Mouse (Mus musculus): Measurements from ENCODE around the gene Mfng. TPM values are rescaled to one million over a fixed set of nuclear protein-coding genes. Genes with fewer than 3 reads are reported as not detected.

The Mfng gene
- polyA plus RNA-seq, 1 experiment from 2014 or later: 7.2 TPM

- Histone ChIP-seq H3K27me3 (replicated peaks; ENCODE audit: control insufficient read depth, insufficient read depth, low read length) (peaks cover 49% of the 10 kb centered on the region), H3K4me2 (replicated peaks; ENCODE audit: low read depth) (no peak overlapping the region), H3K27ac (ENCODE audit: low read depth, low read length) (no peak overlapping the region), H3K36me3 (ENCODE audit: control insufficient read depth, insufficient read depth) (no peaks in the 10 kb centered on the region), H3K9ac (ENCODE audit: low read depth, low read length) (no peak overlapping the region), H3K9me3 (ENCODE audit: control insufficient read depth) (no peaks in the 10 kb centered on the region), H3K4me1 (replicated peaks; ENCODE audit: control insufficient read depth, insufficient read depth, low read length) (no peaks in the 10 kb centered on the region), H3K4me3 (ENCODE audit: low read depth, low read length) (no peak overlapping the region)
- 81% methylated on average over 7 of the region's 7 CpGs for WGBS
- TF ChIP-seq CTCF (IDR thresholded peaks at IDR 0.05; ENCODE audit: low read depth): no peak
- no peak for ATAC-seq
These were observed 59.5 kb downstream of the Mfng start for GRCm38 (mm10) chr15:78713751-78714150.

DNA sequence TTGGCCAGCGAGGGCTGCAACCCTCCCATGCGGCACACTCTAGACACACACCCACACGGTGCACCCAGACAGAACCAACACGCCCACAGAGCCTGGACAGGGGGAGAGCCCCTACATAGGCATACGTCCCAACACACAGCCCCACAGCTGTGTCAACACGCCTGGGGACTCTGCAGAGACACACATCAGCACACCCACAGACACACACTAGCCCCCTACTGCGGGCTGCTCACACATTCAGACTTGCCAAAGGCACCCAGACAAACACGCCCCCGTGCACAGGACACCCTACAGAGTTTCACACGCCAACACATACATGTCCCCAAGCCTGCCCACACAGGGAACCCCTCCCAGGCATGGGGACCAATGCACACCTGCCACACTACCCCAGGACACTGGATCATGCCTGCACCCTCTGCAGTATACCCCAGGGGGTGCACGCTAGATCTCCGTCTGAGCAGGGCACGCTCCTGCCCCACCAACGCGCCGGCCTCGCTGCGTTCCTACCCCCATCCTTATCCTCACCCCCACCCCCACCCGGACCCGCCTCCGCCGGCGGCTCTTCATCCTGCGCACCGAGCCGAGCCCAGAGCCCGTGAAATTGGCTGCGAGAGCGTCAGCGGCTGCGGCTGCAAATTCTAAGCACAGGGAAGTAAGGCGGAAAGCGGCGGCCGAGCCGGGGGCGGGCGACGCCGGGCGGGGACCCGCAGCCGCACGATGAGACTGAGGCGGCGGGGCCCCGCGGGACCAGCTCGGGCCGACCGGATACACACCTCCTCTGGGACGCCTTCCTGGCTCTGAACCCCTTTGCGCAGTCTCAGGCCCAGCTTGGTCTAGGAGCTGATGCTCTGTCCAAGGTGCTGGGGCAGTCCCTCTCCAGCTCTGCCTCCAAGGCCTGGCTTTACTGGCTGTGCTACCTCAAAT is 60.7 kb downstream of the Mfng start:
- no peaks in the 10 kb centered on the region for H3K36me3 ChIP-seq (ENCODE audit: control insufficient read depth, insufficient read depth)
- peaks cover 37% of the 10 kb centered on the region for H3K27me3 ChIP-seq (replicated peaks; ENCODE audit: control insufficient read depth, insufficient read depth, low read length)
- no peak overlapping the region for H3K27ac ChIP-seq (ENCODE audit: low read depth, low read length)
- 9% methylated on average over 51 of the region's 53 CpGs for WGBS
- H3K4me3 ChIP-seq (ENCODE audit: low read depth, low read length): no peak overlapping the region
- H3K9ac ChIP-seq (ENCODE audit: low read depth, low read length): no peak overlapping the region
- no peak for TF ChIP-seq CTCF (IDR thresholded peaks at IDR 0.05; ENCODE audit: low read depth)
- ATAC-seq: no peak
- no peaks in the 10 kb centered on the region for H3K4me1 ChIP-seq (replicated peaks; ENCODE audit: control insufficient read depth, insufficient read depth, low read length)
- no peaks in the 10 kb centered on the region for H3K9me3 ChIP-seq (ENCODE audit: control insufficient read depth)
- H3K4me2 ChIP-seq (replicated peaks; ENCODE audit: low read depth): no peak overlapping the region; the same call in 1 of the 2 replicates

GRCm38 (mm10) chr15:78711935-78712334 is 61.3 kb downstream of the Mfng start:
- no peak for TF ChIP-seq CTCF (IDR thresholded peaks at IDR 0.05; ENCODE audit: low read depth)
- no peaks in the 10 kb centered on the region for H3K9me3 ChIP-seq (ENCODE audit: control insufficient read depth)
- no peak overlapping the region for H3K9ac ChIP-seq (ENCODE audit: low read depth, low read length)
- H3K4me3 ChIP-seq (ENCODE audit: low read depth, low read length): no peak overlapping the region
- no peak overlapping the region for H3K4me2 ChIP-seq (replicated peaks; ENCODE audit: low read depth)
- H3K27me3 ChIP-seq (replicated peaks; ENCODE audit: control insufficient read depth, insufficient read depth, low read length): peaks cover 33% of the 10 kb centered on the region
- no peaks in the 10 kb centered on the region for H3K36me3 ChIP-seq (ENCODE audit: control insufficient read depth, insufficient read depth)
- no peak for ATAC-seq
- H3K4me1 ChIP-seq (replicated peaks; ENCODE audit: control insufficient read depth, insufficient read depth, low read length): no peaks in the 10 kb centered on the region
- no peak overlapping the region for H3K27ac ChIP-seq (ENCODE audit: low read depth, low read length)
- 74% methylated on average over 7 of the region's 7 CpGs for WGBS

DNA sequence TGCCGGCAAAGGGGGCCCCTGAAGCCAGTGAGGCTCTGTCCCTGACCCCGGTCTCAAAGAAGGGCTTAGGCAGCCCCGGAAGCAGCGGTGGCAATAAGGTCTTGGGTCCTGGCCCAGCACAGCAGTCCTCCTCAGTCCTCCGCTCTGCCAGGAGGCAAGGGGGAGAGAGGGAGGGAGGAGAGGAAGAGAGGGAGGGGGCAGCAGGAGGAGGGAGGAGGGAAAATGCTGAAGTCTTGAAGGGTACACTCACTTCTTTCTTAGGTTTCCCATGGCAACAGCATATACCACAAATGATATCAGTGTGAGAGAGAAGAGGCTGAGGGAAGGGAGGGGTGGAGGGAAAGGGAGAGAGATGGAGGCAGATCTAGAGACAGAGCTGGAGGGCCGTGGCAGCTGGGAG is 62.6 kb downstream of the Mfng start:
- Histone ChIP-seq H3K9ac (ENCODE audit: low read depth, low read length) (no peak overlapping the region), H3K27me3 (replicated peaks; ENCODE audit: control insufficient read depth, insufficient read depth, low read length) (peaks cover 30% of the 10 kb centered on the region), H3K36me3 (ENCODE audit: control insufficient read depth, insufficient read depth) (no peaks in the 10 kb centered on the region), H3K4me2 (replicated peaks; ENCODE audit: low read depth) (no peak overlapping the region), H3K4me1 (replicated peaks; ENCODE audit: control insufficient read depth, insufficient read depth, low read length) (no peaks in the 10 kb centered on the region), H3K27ac (ENCODE audit: low read depth, low read length) (no peak overlapping the region), H3K9me3 (ENCODE audit: control insufficient read depth) (no peaks in the 10 kb centered on the region), H3K4me3 (ENCODE audit: low read depth, low read length) (no peak overlapping the region)
- no peak for TF ChIP-seq CTCF (IDR thresholded peaks at IDR 0.05; ENCODE audit: low read depth)
- ATAC-seq: no peak
- WGBS: 43% methylated on average over 6 of the region's 6 CpGs

DNA sequence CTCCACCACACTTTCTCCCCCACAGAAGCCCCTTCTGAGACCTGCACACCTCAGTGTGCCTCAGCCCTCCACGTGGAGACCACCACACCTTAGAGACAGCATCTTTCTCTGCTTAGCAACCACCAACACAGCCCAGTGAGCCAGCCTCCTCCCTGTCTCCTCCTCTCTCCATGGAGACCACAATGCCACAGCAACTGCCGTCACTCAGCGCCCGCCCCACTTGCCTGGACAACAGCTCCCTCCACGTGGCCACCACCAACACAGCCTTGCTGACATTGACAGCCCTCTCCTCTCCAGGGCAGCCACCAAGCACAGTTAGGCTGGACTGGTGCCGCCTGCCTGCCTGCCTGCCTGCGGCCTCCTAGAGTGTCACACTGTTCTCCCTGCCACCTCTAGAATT is 63.5 kb downstream of the Mfng start:
- Histone ChIP-seq H3K4me3 (ENCODE audit: low read depth, low read length) (no peak overlapping the region), H3K27me3 (replicated peaks; ENCODE audit: control insufficient read depth, insufficient read depth, low read length) (peaks cover 22% of the 10 kb centered on the region), H3K4me1 (replicated peaks; ENCODE audit: control insufficient read depth, insufficient read depth, low read length) (no peaks in the 10 kb centered on the region), H3K36me3 (ENCODE audit: control insufficient read depth, insufficient read depth) (no peaks in the 10 kb centered on the region), H3K9me3 (ENCODE audit: control insufficient read depth) (no peaks in the 10 kb centered on the region), H3K27ac (ENCODE audit: low read depth, low read length) (no peak overlapping the region), H3K9ac (ENCODE audit: low read depth, low read length) (no peak overlapping the region), H3K4me2 (replicated peaks; ENCODE audit: low read depth) (no peak overlapping the region)
- 30% methylated on average over 7 of the region's 7 CpGs for WGBS
- no peak for TF ChIP-seq CTCF (IDR thresholded peaks at IDR 0.05; ENCODE audit: low read depth)
- ATAC-seq: no peak

- H3K4me1 ChIP-seq (replicated peaks; ENCODE audit: control insufficient read depth, insufficient read depth, low read length): no peaks in the 10 kb centered on the region
- TF ChIP-seq CTCF (IDR thresholded peaks at IDR 0.05; ENCODE audit: low read depth): no peak
- no peak overlapping the region for H3K4me2 ChIP-seq (replicated peaks; ENCODE audit: low read depth)
- H3K9me3 ChIP-seq (ENCODE audit: control insufficient read depth): no peaks in the 10 kb centered on the region
- no peak overlapping the region for H3K9ac ChIP-seq (ENCODE audit: low read depth, low read length)
- H3K36me3 ChIP-seq (ENCODE audit: control insufficient read depth, insufficient read depth): no peaks in the 10 kb centered on the region
- H3K27ac ChIP-seq (ENCODE audit: low read depth, low read length): no peak overlapping the region
- 30% methylated on average over 3 of the region's 3 CpGs for WGBS
- no peaks in the 10 kb centered on the region for H3K27me3 ChIP-seq (replicated peaks; ENCODE audit: control insufficient read depth, insufficient read depth, low read length)
- ATAC-seq: no peak
- H3K4me3 ChIP-seq (ENCODE audit: low read depth, low read length): no peak overlapping the region
These were observed 66.6 kb downstream of the Mfng start for GRCm38 (mm10) chr15:78706630-78707029.

Other genes starting within 250 kb of the Mfng start
- 14.3 and 16.0 TPM in 2 replicates for gene C1qtnf6, start 242.1 kb downstream of the Mfng start, polyA plus RNA-seq (2015; fragmentation: Nextera tagmentation; extraction: Ambion mirVana)
- gene Sstr3, start 228.8 kb downstream of the Mfng start, polyA plus RNA-seq (2015; fragmentation: Nextera tagmentation; extraction: Ambion mirVana): 0.05 and 0.10 TPM in 2 replicates
- 9.0 and 9.9 TPM in 2 replicates for gene Rac2, start 200.7 kb downstream of the Mfng start, polyA plus RNA-seq (2015; fragmentation: Nextera tagmentation; extraction: Ambion mirVana)
- gene Cyth4, start 176.4 kb downstream of the Mfng start, polyA plus RNA-seq (2015; fragmentation: Nextera tagmentation; extraction: Ambion mirVana): 2.5 and 3.1 TPM in 2 replicates
- 0.10 and 0.17 TPM in 2 replicates for gene Elfn2, start 54.7 kb downstream of the Mfng start, polyA plus RNA-seq (2015; fragmentation: Nextera tagmentation; extraction: Ambion mirVana)
- 3.2 and 3.9 TPM in 2 replicates for gene Card10, start 29.6 kb upstream of the Mfng start, polyA plus RNA-seq (2015; fragmentation: Nextera tagmentation; extraction: Ambion mirVana)
- gene Cdc42ep1, start 69.1 kb upstream of the Mfng start, polyA plus RNA-seq (2015; fragmentation: Nextera tagmentation; extraction: Ambion mirVana): 16.8 and 17.0 TPM in 2 replicates
- 787 and 833 TPM in 2 replicates for gene Lgals2, start 82.1 kb upstream of the Mfng start, polyA plus RNA-seq (2015; fragmentation: Nextera tagmentation; extraction: Ambion mirVana)
- gene Gga1, start 103.7 kb upstream of the Mfng start, polyA plus RNA-seq (2015; fragmentation: Nextera tagmentation; extraction: Ambion mirVana): 40.1 TPM in 2 replicates
- gene Gm49510, start 126.2 kb upstream of the Mfng start, polyA plus RNA-seq (2015; fragmentation: Nextera tagmentation; extraction: Ambion mirVana): 0.21 TPM in 1 of 2 replicates, not detected in the other
- gene Sh3bp1, start 126.3 kb upstream of the Mfng start, polyA plus RNA-seq (2015; fragmentation: Nextera tagmentation; extraction: Ambion mirVana): 7.2 and 7.6 TPM in 2 replicates
- gene Pdxp, start 140.4 kb upstream of the Mfng start, polyA plus RNA-seq (2015; fragmentation: Nextera tagmentation; extraction: Ambion mirVana): 3.3 and 4.2 TPM in 2 replicates
- gene Lgals1, start 153.2 kb upstream of the Mfng start, polyA plus RNA-seq (2015; fragmentation: Nextera tagmentation; extraction: Ambion mirVana): 725 and 759 TPM in 2 replicates
- 24.8 and 26.0 TPM in 2 replicates for gene Nol12, start 161.5 kb upstream of the Mfng start, polyA plus RNA-seq (2015; fragmentation: Nextera tagmentation; extraction: Ambion mirVana)
- gene Triobp, start 174.2 kb upstream of the Mfng start, polyA plus RNA-seq (2015; fragmentation: Nextera tagmentation; extraction: Ambion mirVana): 35.2 and 39.4 TPM in 2 replicates